Mouse (Mus musculus) forebrain, embryonic 14.5 days (tissue): Measurements from ENCODE around the gene Cyp39a1. TPM values are rescaled to one million over a fixed set of nuclear protein-coding genes. Genes with fewer than 3 reads are reported as not detected.

ENCODE experiments used
- ATAC-seq: fragments of 200-750 bp; cut with Nextera tagmentation; 2 replicates; pipeline ENCODE4 v1.8.0; 2017; ENCODE audit warnings: mild to moderate bottlenecking, moderate library complexity
- DNase-seq: peaks from one replicate; pipeline ENCODE4 v3.0.0-alpha.2; 2015; ENCODE audit warnings: low spot score
- H3K27ac ChIP-seq: fragments of 300-500 bp; sonication (generic); 2 replicates; pipeline ENCODE4 v1.5.1; 2014; ENCODE audit warnings: low read depth, mild to moderate bottlenecking, control low read depth, low read length, moderate library complexity
- H3K27me3 ChIP-seq: fragments of 300-500 bp; sonication (generic); replicated peaks from 2 replicates; pipeline ENCODE4 v1.6.1; 2014; ENCODE audit warnings: low read length, control low read depth, mixed read lengths; ENCODE audit not compliant: control insufficient read depth, insufficient read depth
- H3K36me3 ChIP-seq: fragments of 300-500 bp; sonication (generic); 2 replicates; pipeline ENCODE4 v1.6.1; 2014; ENCODE audit warnings: low read length, control low read depth; ENCODE audit not compliant: control insufficient read depth, insufficient read depth
- H3K4me1 ChIP-seq: fragments of 300-500 bp; sonication (generic); 2 replicates; pipeline ENCODE4 v1.6.1; 2014; ENCODE audit warnings: antibody characterized with exemption, low read length, control low read depth; ENCODE audit not compliant: control insufficient read depth, insufficient read depth
- H3K4me2 ChIP-seq: fragments of 300-500 bp; sonication (generic); 2 replicates; pipeline ENCODE4 v1.6.1; 2014; ENCODE audit warnings: mild to moderate bottlenecking, control low read depth, low read length
- H3K4me3 ChIP-seq: fragments of 300-500 bp; sonication (generic); 2 replicates; pipeline ENCODE4 v1.5.1; 2014; ENCODE audit warnings: low read depth, low read length, control low read depth
- H3K9ac ChIP-seq: fragments of 300-500 bp; sonication (generic); 2 replicates; pipeline ENCODE4 v1.6.1; 2014; ENCODE audit warnings: mild to moderate bottlenecking, low read length, control low read depth, moderate library complexity
- H3K9me3 ChIP-seq: fragments of 300-500 bp; sonication (generic); replicated peaks from 2 replicates; pipeline ENCODE4 v1.6.1; 2016; ENCODE audit warnings: low read length, control low read depth, mixed read lengths; ENCODE audit not compliant: control insufficient read depth
- WGBS: fragments of 180-500 bp; shearing (Covaris S2); extraction: QIAGEN DNeasy Blood & Tissue Kit; methylation state at CpG from one replicate; pipeline ENCODE4 v1.1.7; 2014; 5-methylcytosine and 5-hydroxymethylcytosine counted together
- polyA plus RNA-seq: library from polyadenylated mRNA; unstranded; fragments of >200 nt; fragmentation: Nextera tagmentation; extraction: Ambion mirVana; gene quantifications from 2 replicates; pipeline ENCODE4 v1.2.1, GENCODE M21; 2014

Gene Cyp39a1
- polyA plus RNA-seq, 1 experiment from 2014 or later = 16.5 TPM

DNA sequence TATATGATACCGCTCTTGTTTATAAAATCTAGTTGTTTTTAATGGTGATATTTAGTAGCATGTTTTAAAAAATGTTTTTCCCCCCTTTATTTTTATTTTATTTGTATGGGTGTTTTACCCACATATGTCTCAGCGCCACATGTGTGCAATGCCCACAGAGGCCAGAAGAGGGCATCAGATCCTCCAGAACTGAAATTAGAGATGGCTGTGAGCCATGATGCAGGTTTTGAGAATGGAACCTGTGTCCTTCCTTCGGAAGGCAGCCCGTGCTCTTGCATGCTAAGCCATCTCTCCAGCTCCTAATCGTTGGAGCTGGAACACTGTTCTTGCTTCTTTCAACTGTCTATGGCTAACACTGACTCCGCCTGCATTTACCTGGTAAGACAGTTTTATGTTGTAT lies 33.8 kb downstream of the Cyp39a1 start:
- Histone ChIP-seq H3K4me2 (no peak overlapping the region), H3K9ac (no peak overlapping the region), H3K9me3 (no peaks in the 10 kb centered on the region), H3K36me3 (no peaks in the 10 kb centered on the region), H3K4me1 (no peaks in the 10 kb centered on the region), H3K27ac (no peak overlapping the region), H3K4me3 (no peak overlapping the region), H3K27me3 (no peaks in the 10 kb centered on the region)
- ATAC-seq = peak; percentile 24; the same call in 1 of the 2 replicates
- peak; percentile 69 for DNase-seq
- 67% methylated on average over 6 of the region's 6 CpGs for WGBS

DNA sequence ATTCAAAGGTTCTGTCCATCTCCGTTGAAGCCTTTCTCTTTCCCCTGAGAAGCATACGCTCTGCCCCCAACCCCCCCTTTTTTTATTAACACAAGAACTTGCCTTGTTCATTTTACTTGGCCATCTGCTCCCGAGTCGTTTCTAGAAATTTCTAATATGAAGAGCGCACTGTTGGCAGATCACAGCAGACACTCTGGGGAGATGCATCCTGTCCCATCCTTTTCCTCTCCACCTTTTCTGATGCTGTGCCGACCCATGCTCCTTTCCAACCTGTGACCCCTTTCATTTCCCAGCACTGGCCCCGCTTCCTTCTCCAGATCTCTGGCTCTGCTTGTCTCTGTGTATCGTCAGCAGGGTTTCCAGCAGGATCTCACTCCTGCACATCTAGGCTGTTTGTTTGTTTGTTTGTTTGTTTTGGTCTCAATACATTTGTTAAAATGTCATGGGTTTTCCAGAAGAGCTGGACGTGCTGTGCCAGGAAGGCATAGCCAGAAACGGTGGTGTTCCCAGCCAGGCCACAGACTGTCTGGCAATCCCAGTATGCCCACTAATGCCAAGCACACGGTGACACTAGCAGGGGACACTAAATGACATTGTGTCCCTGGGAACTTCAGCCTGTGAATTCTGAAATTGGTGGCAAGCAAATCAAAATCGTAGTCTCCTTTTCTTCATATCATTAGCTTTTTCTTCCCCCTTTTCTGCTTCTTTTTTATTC lies 37.1 kb downstream of the Cyp39a1 start:
- WGBS = 90% methylated on average over 12 of the region's 12 CpGs
- H3K4me3 ChIP-seq = no peak overlapping the region
- H3K27ac ChIP-seq = no peak overlapping the region
- H3K9me3 ChIP-seq = no peaks in the 10 kb centered on the region
- no peaks in the 10 kb centered on the region for H3K27me3 ChIP-seq
- ATAC-seq (no peak), DNase-seq (no peak)
- no peaks in the 10 kb centered on the region for H3K36me3 ChIP-seq
- no peaks in the 10 kb centered on the region for H3K4me1 ChIP-seq
- H3K4me2 ChIP-seq = no peak overlapping the region
- H3K9ac ChIP-seq = no peak overlapping the region

DNA sequence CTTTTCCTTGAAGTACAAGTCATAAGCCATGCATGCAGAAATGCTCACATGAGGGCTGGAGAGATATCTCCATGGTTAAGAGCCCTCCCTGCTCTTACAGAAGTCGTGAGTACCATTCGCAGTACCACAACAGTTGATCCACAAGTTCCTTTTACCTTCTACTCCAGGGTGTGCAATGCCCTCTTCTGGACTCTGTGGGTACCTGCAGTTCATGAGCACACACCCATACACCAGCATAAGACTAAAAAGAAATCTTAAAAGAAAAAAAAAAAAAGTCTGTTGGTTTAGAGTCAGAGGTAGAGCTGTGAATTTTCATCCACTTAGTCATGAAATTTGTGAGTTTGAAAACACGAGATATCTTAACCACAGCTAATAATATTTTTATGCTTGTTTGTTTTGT lies 39.5 kb downstream of the Cyp39a1 start:
- 91% methylated on average over 3 of the region's 3 CpGs for WGBS

DNA sequence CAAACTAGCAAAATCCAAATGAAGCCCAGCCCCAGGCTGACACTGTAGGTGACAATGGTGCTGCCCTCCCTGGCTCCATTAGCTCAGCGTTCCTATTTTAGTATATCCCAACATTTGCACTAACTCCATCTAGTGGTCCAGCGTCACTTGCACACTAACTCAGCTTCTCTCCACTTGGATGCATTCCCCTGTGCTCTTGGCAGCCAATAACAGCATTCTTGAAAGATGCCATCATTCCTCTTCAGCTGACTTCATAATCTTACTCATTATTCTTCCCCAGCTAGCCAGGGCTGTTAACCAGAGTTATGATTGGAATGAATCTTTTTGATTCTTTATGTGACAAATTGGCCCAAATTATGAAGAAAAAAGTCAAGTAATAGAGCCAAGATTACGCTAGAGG lies 40.0 kb downstream of the Cyp39a1 start:
- Histone ChIP-seq H3K4me3 (no peak overlapping the region), H3K27me3 (no peaks in the 10 kb centered on the region), H3K27ac (no peak overlapping the region), H3K9me3 (no peaks in the 10 kb centered on the region), H3K36me3 (no peaks in the 10 kb centered on the region), H3K9ac (no peak overlapping the region), H3K4me1 (no peaks in the 10 kb centered on the region), H3K4me2 (no peak overlapping the region)
- peak; percentile 31 for DNase-seq
- 78% methylated on average over 3 of the region's 3 CpGs for WGBS
- ATAC-seq = no peak

More for the DNA sequence above, 39.5 kb downstream of the Cyp39a1 start:
- no peak overlapping the region for H3K9ac ChIP-seq
- no peak overlapping the region for H3K27ac ChIP-seq
- H3K27me3 ChIP-seq = no peaks in the 10 kb centered on the region
- no peak overlapping the region for H3K4me3 ChIP-seq
- H3K36me3 ChIP-seq = no peaks in the 10 kb centered on the region
- no peaks in the 10 kb centered on the region for H3K4me1 ChIP-seq
- no peaks in the 10 kb centered on the region for H3K9me3 ChIP-seq
- no peak overlapping the region for H3K4me2 ChIP-seq
- DNase-seq (no peak), ATAC-seq (no peak)

DNA sequence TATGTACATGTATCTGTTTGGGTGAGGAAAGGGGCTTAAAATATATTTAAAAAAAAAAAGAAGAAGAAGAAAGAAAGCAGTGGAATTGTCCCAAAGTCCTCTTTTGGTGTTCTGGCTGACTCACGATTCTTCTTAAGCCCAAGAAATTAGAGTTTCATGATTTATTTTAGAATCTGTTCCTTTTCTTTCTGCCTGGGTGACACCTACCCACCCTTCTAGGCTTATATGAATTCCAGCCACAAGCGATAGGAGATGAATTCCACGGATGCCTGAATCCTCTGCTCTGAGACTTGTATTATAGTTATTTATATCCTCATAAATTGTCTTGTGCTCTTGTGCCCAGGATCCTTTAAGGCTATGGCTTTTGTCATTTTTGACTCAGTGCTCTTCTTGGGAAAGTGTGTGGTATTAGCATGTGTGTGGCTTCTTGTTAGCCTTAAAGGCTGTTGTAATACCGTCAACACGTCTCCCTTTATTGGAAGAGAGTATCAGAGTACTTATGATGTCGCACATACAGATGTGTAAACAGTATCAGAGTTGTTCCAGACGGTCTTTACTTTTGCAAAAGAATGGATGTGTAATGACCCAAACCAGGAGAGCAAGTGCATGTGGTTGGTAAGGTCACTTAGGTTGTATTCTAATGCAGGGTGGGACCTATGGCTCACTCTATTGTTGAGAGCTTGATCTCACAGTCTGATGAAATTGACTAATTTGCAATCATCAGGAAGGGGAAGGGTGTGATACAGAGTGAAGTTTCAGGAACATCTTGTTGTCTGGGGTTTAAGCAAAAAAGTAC lies 44.5 kb downstream of the Cyp39a1 start:
- no peak overlapping the region for H3K4me3 ChIP-seq
- DNase-seq (no peak), ATAC-seq (no peak)
- H3K4me2 ChIP-seq = no peak overlapping the region
- no peaks in the 10 kb centered on the region for H3K9me3 ChIP-seq
- no peaks in the 10 kb centered on the region for H3K4me1 ChIP-seq
- WGBS = 91% methylated on average over 7 of the region's 7 CpGs
- H3K9ac ChIP-seq = no peak overlapping the region
- H3K27me3 ChIP-seq = no peaks in the 10 kb centered on the region
- no peak overlapping the region for H3K27ac ChIP-seq
- H3K36me3 ChIP-seq = no peaks in the 10 kb centered on the region

DNA sequence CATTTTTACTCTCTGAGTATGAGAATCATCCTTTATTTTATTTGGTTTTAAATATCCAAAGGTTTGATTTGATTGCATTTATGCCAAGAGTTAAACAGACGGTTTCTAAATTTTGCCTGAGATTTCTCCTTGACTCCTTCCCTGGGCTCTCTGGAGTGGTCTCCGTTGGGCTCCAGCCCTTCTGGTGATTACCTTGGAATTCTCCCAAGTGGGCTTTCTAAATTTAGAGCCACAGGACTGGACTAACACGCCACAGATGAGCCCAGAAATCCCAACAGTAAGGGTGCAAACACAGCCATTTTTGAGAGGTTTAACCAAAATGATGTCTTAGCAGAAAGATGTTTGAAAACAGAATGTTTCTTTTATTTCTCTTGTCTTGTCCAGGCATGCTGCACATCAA lies 47.0 kb downstream of the Cyp39a1 start:
- H3K9me3 ChIP-seq = no peaks in the 10 kb centered on the region
- no peak overlapping the region for H3K4me2 ChIP-seq
- H3K27ac ChIP-seq = no peak overlapping the region
- H3K27me3 ChIP-seq = no peaks in the 10 kb centered on the region
- H3K9ac ChIP-seq = no peak overlapping the region
- WGBS = 87% methylated on average over 3 of the region's 3 CpGs
- DNase-seq (no peak), ATAC-seq (no peak)
- H3K4me1 ChIP-seq = no peaks in the 10 kb centered on the region
- H3K4me3 ChIP-seq = no peak overlapping the region
- no peaks in the 10 kb centered on the region for H3K36me3 ChIP-seq

DNA sequence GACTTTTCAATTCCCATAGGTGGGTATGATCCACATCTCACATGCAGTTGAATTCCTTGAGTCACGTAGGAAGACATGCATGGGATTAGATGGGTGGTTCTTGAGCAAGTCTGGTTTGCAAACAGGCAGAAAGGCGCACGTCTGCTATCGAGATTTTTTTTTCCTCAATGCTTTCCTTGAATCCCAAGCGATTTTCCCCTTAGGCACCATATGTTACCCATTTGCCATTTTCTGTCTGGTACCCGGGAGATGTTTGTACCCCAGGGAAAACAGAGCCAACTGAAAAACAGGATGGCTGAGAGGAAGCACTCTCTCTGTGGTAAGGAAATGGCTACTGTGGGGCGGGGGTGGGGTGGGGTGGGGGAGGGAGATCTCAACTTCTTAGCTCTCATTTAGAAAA lies 49.4 kb downstream of the Cyp39a1 start:
- Histone ChIP-seq H3K9me3 (no peaks in the 10 kb centered on the region), H3K27me3 (no peaks in the 10 kb centered on the region), H3K4me3 (no peak overlapping the region), H3K4me2 (no peak overlapping the region), H3K27ac (no peak overlapping the region), H3K4me1 (no peaks in the 10 kb centered on the region), H3K9ac (no peak overlapping the region), H3K36me3 (no peaks in the 10 kb centered on the region)
- no peak for ATAC-seq
- 79% methylated on average over 7 of the region's 7 CpGs for WGBS
- peak; percentile 54 for DNase-seq

DNA sequence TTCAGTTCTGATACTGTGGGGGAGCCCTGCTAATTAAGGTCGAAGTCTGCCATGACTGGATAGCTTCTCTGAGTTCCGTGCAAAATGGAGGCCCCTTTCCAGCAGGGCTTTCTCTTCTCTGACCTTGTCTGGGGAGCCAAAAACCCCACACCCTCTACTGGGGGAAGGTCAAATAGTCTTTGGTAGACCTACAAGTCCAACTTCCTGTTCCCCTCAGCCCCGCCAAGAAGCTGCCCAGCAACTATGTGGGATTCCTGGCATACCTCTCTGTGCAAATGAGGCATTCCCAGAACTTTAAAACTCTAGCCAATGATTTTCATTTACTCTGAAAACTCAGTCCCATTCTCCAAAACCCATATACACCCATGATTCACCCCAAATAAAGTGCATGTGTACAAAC lies 52.2 kb downstream of the Cyp39a1 start:
- Histone ChIP-seq H3K4me1 (no peaks in the 10 kb centered on the region), H3K36me3 (no peaks in the 10 kb centered on the region), H3K4me2 (no peak overlapping the region), H3K9me3 (no peaks in the 10 kb centered on the region), H3K27me3 (no peaks in the 10 kb centered on the region), H3K27ac (no peak overlapping the region), H3K4me3 (no peak overlapping the region), H3K9ac (no peak overlapping the region)
- ATAC-seq (no peak), DNase-seq (no peak)
- WGBS = 99% methylated on average over 3 of the region's 3 CpGs

DNA sequence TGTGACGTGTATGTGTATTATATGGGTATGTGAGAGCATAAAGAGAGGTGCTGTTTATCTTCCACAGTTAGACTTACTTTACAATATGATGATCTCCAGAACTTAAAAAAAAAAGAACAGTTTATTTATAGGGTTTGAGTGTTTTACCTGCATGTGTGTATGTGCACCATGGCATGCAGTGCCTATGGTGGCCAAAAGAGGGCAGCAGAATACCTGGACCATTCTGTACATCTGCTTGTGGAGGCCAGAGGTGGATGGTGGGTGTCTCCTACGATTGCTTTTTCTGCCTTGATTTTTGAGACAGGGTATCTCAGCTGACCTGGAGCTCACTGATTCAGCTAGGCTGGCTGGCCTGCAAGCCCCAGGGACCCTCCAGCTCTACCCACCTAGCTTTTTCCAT lies 57.3 kb downstream of the Cyp39a1 start:
- 100% methylated on average over 2 of the region's 2 CpGs for WGBS
- H3K4me1 ChIP-seq = no peaks in the 10 kb centered on the region
- no peaks in the 10 kb centered on the region for H3K36me3 ChIP-seq
- H3K4me3 ChIP-seq = no peak overlapping the region
- H3K27me3 ChIP-seq = no peaks in the 10 kb centered on the region
- ATAC-seq (no peak), DNase-seq (no peak)
- no peaks in the 10 kb centered on the region for H3K9me3 ChIP-seq
- H3K27ac ChIP-seq = no peak overlapping the region
- no peak overlapping the region for H3K4me2 ChIP-seq
- no peak overlapping the region for H3K9ac ChIP-seq
